Mouse (Mus musculus) liver, adult 2 months (tissue): ENCODE results near the gene Chst5.

Experiments used
- CTCF ChIP-seq: fragments of 200-500 bp; IDR thresholded peaks from 2 replicates; pipeline ENCODE4 v1.5.1; 2011; ENCODE audit warnings: low read depth, low read length, control low read depth
- POLR2A ChIP-seq: fragments of 200-500 bp; IDR thresholded peaks from 2 replicates; pipeline ENCODE4 v1.6.1; 2011; ENCODE audit warnings: low read length, control low read depth; ENCODE audit not compliant: insufficient read depth; ENCODE audit errors: extremely low read depth

- TF ChIP-seq CTCF = peak; percentile 41
- no peak for TF ChIP-seq POLR2A
Measured at GRCm38 (mm10) chr8:111919663-111920062, 9.4 kb upstream of the Chst5 start.
